Comparison of ENCODE assay signal across 27 mouse cellular contexts in genomic region chr6:146504459-146504858, GRCm38 (mm10).
"Had no signal": no experiment of that assay in that cellular context is flagged by ENCODE, and none has a peak within 500 bp of the region (broad histone marks: within the 10 kb centered on the region; RNA-seq: fewer than 3 reads in every experiment).

No protein-coding gene starts in this region.

- H3K36me3 ChIP-seq: embryonic facial prominence, embryonic 10.5 days; embryonic facial prominence, embryonic 12.5 days; embryonic facial prominence, embryonic 13.5 days; embryonic facial prominence, embryonic 15.5 days; forebrain, embryonic 10.5 days; forebrain, embryonic 12.5 days; forebrain, embryonic 15.5 days had no signal

- H3K27ac ChIP-seq: embryonic facial prominence, embryonic 10.5 days; embryonic facial prominence, embryonic 12.5 days; embryonic facial prominence, embryonic 13.5 days; embryonic facial prominence, embryonic 15.5 days; forebrain, embryonic 10.5 days; forebrain, embryonic 12.5 days; forebrain, embryonic 13.5 days; forebrain, embryonic 15.5 days; gastrocnemius, adult 2 months; heart, adult 2 months had no signal

- H3K4me3 ChIP-seq: embryonic facial prominence, embryonic 10.5 days; embryonic facial prominence, embryonic 12.5 days; embryonic facial prominence, embryonic 13.5 days; embryonic facial prominence, embryonic 15.5 days; erythroblast, embryonic 14.5 days; forebrain, embryonic 10.5 days; forebrain, embryonic 12.5 days; forebrain, embryonic 13.5 days; forebrain, embryonic 15.5 days; gastrocnemius, adult 2 months; heart, adult 2 months had no signal

- DNase-seq: cerebellum, adult 8-10 months; cerebellum, adult 9-10 months; cerebellum, adult 9-11 months; cerebellum, postnatal 10 days; cerebellum, postnatal 14 days; cerebellum, postnatal 25 days; cerebellum, postnatal 36 days; embryo, embryonic 11 days; forebrain, postnatal 0 days; gastrocnemius, adult 2 months; gastrocnemius, postnatal 10 days; gastrocnemius, postnatal 14 days; gastrocnemius, postnatal 25 days; gastrocnemius, postnatal 36 days; heart, adult 18-20 months; heart, adult 2 months had no signal

- ATAC-seq: forebrain, embryonic 13.5 days; forebrain, embryonic 14.5 days; forebrain, embryonic 15.5 days; forebrain, embryonic 16.5 days; forebrain, postnatal 0 days had no signal

- H3K9me3 ChIP-seq: embryonic facial prominence, embryonic 10.5 days; embryonic facial prominence, embryonic 12.5 days; embryonic facial prominence, embryonic 13.5 days; embryonic facial prominence, embryonic 15.5 days; forebrain, embryonic 10.5 days; forebrain, embryonic 12.5 days; forebrain, embryonic 13.5 days; forebrain, embryonic 15.5 days had no signal

- H3K9ac ChIP-seq: embryonic facial prominence, embryonic 12.5 days; embryonic facial prominence, embryonic 13.5 days; embryonic facial prominence, embryonic 15.5 days; forebrain, embryonic 12.5 days; forebrain, embryonic 13.5 days; forebrain, embryonic 15.5 days; forebrain, postnatal 0 days had no signal

- H3K4me2 ChIP-seq: embryonic facial prominence, embryonic 12.5 days; embryonic facial prominence, embryonic 13.5 days; embryonic facial prominence, embryonic 15.5 days; forebrain, embryonic 12.5 days; forebrain, embryonic 13.5 days; forebrain, embryonic 15.5 days had no signal
